ENCODE assay signal across 13 mouse cellular contexts in the genomic region with DNA sequence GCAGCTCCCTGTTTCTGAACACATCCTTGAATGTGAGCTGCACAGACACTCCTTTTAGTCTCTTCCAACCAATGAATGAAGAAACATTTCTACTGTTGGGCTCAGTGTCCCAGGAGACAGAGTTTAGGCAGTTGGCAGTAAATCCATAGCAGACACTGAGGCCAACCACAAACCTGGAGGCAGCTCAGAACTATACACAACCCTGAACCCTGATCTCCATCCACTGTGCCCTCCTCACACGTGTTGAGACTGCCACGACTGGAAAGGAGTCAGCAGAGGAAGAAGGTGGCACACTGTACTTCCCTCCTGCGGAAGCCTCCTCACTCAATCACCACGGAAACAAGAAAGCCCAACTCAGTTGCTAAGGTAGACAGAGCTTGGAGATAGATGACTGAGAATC. TPM values are rescaled to one million over a fixed set of nuclear protein-coding genes. Genes with fewer than 3 reads are reported as not detected.
DNase-seq lines count a peak whose midpoint lies in the region; ATAC-seq and TF ChIP-seq lines count a peak whose summit lies in the region.
"Had no signal": no experiment of that assay in that cellular context is flagged by ENCODE, and none has a peak within 500 bp of the region (broad histone marks: within the 10 kb centered on the region; RNA-seq: fewer than 3 reads in every experiment).

No protein-coding gene starts in this region.

- no peak overlapping the region for H3K9ac ChIP-seq in forebrain, embryonic 15.5 days (replicated peaks)
- H3K9ac ChIP-seq in forebrain, embryonic 11.5 days (ENCODE audit: low read length) = no peak overlapping the region
- H3K9ac ChIP-seq in intestine, embryonic 16.5 days (ENCODE audit: low read depth, low read length) = no peak overlapping the region
- H3K9ac ChIP-seq: heart, embryonic 15.5 days; kidney, embryonic 15.5 days had no signal

- no peaks in the 10 kb centered on the region for H3K9me3 ChIP-seq in forebrain, embryonic 15.5 days
- no peaks in the 10 kb centered on the region for H3K9me3 ChIP-seq in forebrain, embryonic 11.5 days (ENCODE audit: control insufficient read depth, low read length)
- H3K9me3 ChIP-seq in intestine, embryonic 16.5 days (ENCODE audit: control insufficient read depth, low read length) = no peaks in the 10 kb centered on the region
- H3K9me3 ChIP-seq: heart, embryonic 15.5 days; kidney, embryonic 15.5 days had no signal

- no peak for DNase-seq in forebrain, embryonic 11.5 days (ENCODE audit: low spot score)
- DNase-seq in layer of hippocampus, adult 2 months (ENCODE audit: low spot score in 2 of 2) = no peak
- no peak for DNase-seq in layer of hippocampus, adult 11-12 months (ENCODE audit: low spot score)
- peak; percentile 8 for DNase-seq in thymus, postnatal 14 days
- DNase-seq in thymus, postnatal 4 days = no peak
- DNase-seq in MN1 (ENCODE audit: low spot score) = no peak
- DNase-seq: right cerebral cortex, adult 18-20 months had no signal

- H3K27me3 ChIP-seq in forebrain, embryonic 15.5 days = no peaks in the 10 kb centered on the region
- no peaks in the 10 kb centered on the region for H3K27me3 ChIP-seq in forebrain, embryonic 11.5 days (ENCODE audit: control insufficient read depth, insufficient read depth, low read length)
- no peaks in the 10 kb centered on the region for H3K27me3 ChIP-seq in intestine, embryonic 16.5 days (replicated peaks; ENCODE audit: control insufficient read depth, insufficient read depth, low read length)
- H3K27me3 ChIP-seq: heart, embryonic 15.5 days; kidney, embryonic 15.5 days had no signal

- H3K4me1 ChIP-seq in forebrain, embryonic 15.5 days = peaks cover 16% of the 10 kb centered on the region
- H3K4me1 ChIP-seq in forebrain, embryonic 11.5 days (replicated peaks; ENCODE audit: control insufficient read depth, insufficient read depth, low read length) = no peaks in the 10 kb centered on the region
- no peaks in the 10 kb centered on the region for H3K4me1 ChIP-seq in intestine, embryonic 16.5 days (ENCODE audit: control insufficient read depth, insufficient read depth, low read length)
- H3K4me1 ChIP-seq: heart, embryonic 15.5 days had no signal

- H3K4me3 ChIP-seq in forebrain, embryonic 15.5 days = no peak overlapping the region
- no peak overlapping the region for H3K4me3 ChIP-seq in forebrain, embryonic 11.5 days (ENCODE audit: low read depth, low read length)
- H3K4me3 ChIP-seq in layer of hippocampus, adult 2 months = no peak overlapping the region
- H3K4me3 ChIP-seq in intestine, embryonic 16.5 days (ENCODE audit: low read length) = no peak overlapping the region
- H3K4me3 ChIP-seq: heart, embryonic 15.5 days; kidney, embryonic 15.5 days; myocyte had no signal

- 61% methylated on average over 4 of the region's 4 CpGs for WGBS in forebrain, embryonic 15.5 days
- WGBS in forebrain, embryonic 11.5 days = 80% methylated on average over 4 of the region's 4 CpGs
- WGBS in intestine, embryonic 16.5 days = 56% methylated on average over 4 of the region's 4 CpGs

- H3K36me3 ChIP-seq in forebrain, embryonic 15.5 days = no peaks in the 10 kb centered on the region
- no peaks in the 10 kb centered on the region for H3K36me3 ChIP-seq in forebrain, embryonic 11.5 days (ENCODE audit: control insufficient read depth, insufficient read depth, low read length)
- H3K36me3 ChIP-seq in intestine, embryonic 16.5 days (ENCODE audit: control insufficient read depth, insufficient read depth, low read length) = no peaks in the 10 kb centered on the region
- H3K36me3 ChIP-seq: heart, embryonic 15.5 days had no signal

- no peak for ATAC-seq in forebrain, embryonic 15.5 days (replicated peaks)
- ATAC-seq in forebrain, embryonic 11.5 days (replicated peaks; ENCODE audit: low FRiP score) = no peak
- ATAC-seq in intestine, embryonic 16.5 days = no peak
- ATAC-seq: lung, postnatal 0 days had no signal

- H3K4me2 ChIP-seq in forebrain, embryonic 15.5 days (replicated peaks) = no peak overlapping the region
- no peak overlapping the region for H3K4me2 ChIP-seq in forebrain, embryonic 11.5 days (ENCODE audit: low read depth, low read length, severe bottlenecking)
- no peak overlapping the region for H3K4me2 ChIP-seq in intestine, embryonic 16.5 days (ENCODE audit: low read depth, low read length)
- H3K4me2 ChIP-seq: heart, embryonic 15.5 days; kidney, embryonic 15.5 days had no signal

- H3K27ac ChIP-seq in forebrain, embryonic 15.5 days (replicated peaks) = peak overlapping the region; percentile 47
- H3K27ac ChIP-seq in forebrain, embryonic 11.5 days (ENCODE audit: low read depth, low read length) = no peak overlapping the region
- peak overlapping the region; percentile 74 for H3K27ac ChIP-seq in layer of hippocampus, adult 2 months
- H3K27ac ChIP-seq in intestine, embryonic 16.5 days (ENCODE audit: low read length) = no peak overlapping the region
- H3K27ac ChIP-seq: heart, embryonic 15.5 days; kidney, embryonic 15.5 days had no signal

- TF ChIP-seq CTCF in layer of hippocampus, adult 2 months (conservative IDR thresholded peaks at IDR 0.05) = no peak

RNA-seq across cellular contexts. Expression of gene Gtf2f2, which starts 25.6 kb away (rescaled TPM):
- polyA plus RNA-seq in forebrain, embryonic 15.5 days (2015; fragmentation: Nextera tagmentation; extraction: Ambion mirVana) = 47.4 and 51.7 TPM in 2 replicates
- 57.0 and 59.0 TPM in 2 replicates for polyA plus RNA-seq in forebrain, embryonic 11.5 days (2014; fragmentation: Nextera tagmentation; extraction: Ambion mirVana)
- 10 to 100 TPM; 19.3 to 22.8 TPM for total RNA-seq in layer of hippocampus, adult 2 months (2021)
- 28.0 and 31.7 TPM in 2 replicates for polyA plus RNA-seq in intestine, embryonic 16.5 days (2015; fragmentation: Nextera tagmentation; extraction: Ambion mirVana)

RNA-seq across cellular contexts. Expression of gene Kctd4, which starts 30.3 kb away (rescaled TPM):
- 8.2 and 8.6 TPM in 2 replicates for polyA plus RNA-seq in forebrain, embryonic 15.5 days (2015; fragmentation: Nextera tagmentation; extraction: Ambion mirVana)
- 0.79 and 1.2 TPM in 2 replicates for polyA plus RNA-seq in forebrain, embryonic 11.5 days (2014; fragmentation: Nextera tagmentation; extraction: Ambion mirVana)
- 10 to 100 TPM; 60.6 to 63.3 TPM for total RNA-seq in layer of hippocampus, adult 2 months (2021)
- 0.42 and 0.44 TPM in 2 replicates for polyA plus RNA-seq in intestine, embryonic 16.5 days (2015; fragmentation: Nextera tagmentation; extraction: Ambion mirVana)

Comparison
In these comparisons a context has a peak if more than half of its experiments do, and no peak if none do; other contexts are left out.
1. H3K27ac ChIP-seq: peak in forebrain, embryonic 15.5 days (single experiment) and layer of hippocampus, adult 2 months (single experiment); none in forebrain, embryonic 11.5 days (single experiment) and intestine, embryonic 16.5 days (single experiment).